Mouse (Mus musculus): Measurements from ENCODE around the gene Hormad1. TPM values are rescaled to one million over a fixed set of nuclear protein-coding genes. Genes with fewer than 3 reads are reported as not detected.

Hormad1 gene
- total and polyA plus RNA-seq, 2 experiments = not detected

GRCm38 (mm10) chr3:95630856-95631255 lies 71.4 kb downstream of the Hormad1 start:
- Histone ChIP-seq H3K36me3 (ENCODE audit: control insufficient read depth, insufficient read depth, low read length) (peaks cover 21% of the 10 kb centered on the region), H3K27ac (replicated peaks; ENCODE audit: insufficient read depth, low read depth, low read length) (no peak overlapping the region), H3K27me3 (ENCODE audit: control insufficient read depth, insufficient read depth, low read length) (no peaks in the 10 kb centered on the region), H3K4me1 (ENCODE audit: control insufficient read depth, insufficient read depth, low read length) (peaks cover 12% of the 10 kb centered on the region), H3K9ac (ENCODE audit: low read depth, low read length) (no peak overlapping the region), H3K4me3 (ENCODE audit: insufficient read depth, low read depth, low read length) (no peak overlapping the region), H3K79me2 (ENCODE audit: control insufficient read depth, insufficient read depth, low read length) (no peaks in the 10 kb centered on the region; the same call in 1 of the 2 replicates)
- 62% methylated on average over 3 of the region's 3 CpGs for WGBS
- DNase-seq (ENCODE audit: extremely low read depth, low read depth, low spot score) = no peak
- TF ChIP-seq POLR2A (IDR thresholded peaks at IDR 0.05; ENCODE audit: extremely low read depth, insufficient read depth, low read length) (no peak), CTCF (IDR thresholded peaks at IDR 0.05; ENCODE audit: low read depth, low read length) (no peak)

GRCm38 (mm10) chr3:95631304-95631703 lies 71.8 kb downstream of the Hormad1 start:
- no peaks in the 10 kb centered on the region; the same call in 1 of the 2 replicates for H3K79me2 ChIP-seq (ENCODE audit: control insufficient read depth, insufficient read depth, low read length)
- no peak overlapping the region for H3K9ac ChIP-seq (ENCODE audit: low read depth, low read length)
- no peak overlapping the region for H3K4me3 ChIP-seq (ENCODE audit: insufficient read depth, low read depth, low read length)
- TF ChIP-seq CTCF (IDR thresholded peaks at IDR 0.05; ENCODE audit: low read depth, low read length) (no peak), POLR2A (IDR thresholded peaks at IDR 0.05; ENCODE audit: extremely low read depth, insufficient read depth, low read length) (no peak)
- peaks cover 21% of the 10 kb centered on the region for H3K36me3 ChIP-seq (ENCODE audit: control insufficient read depth, insufficient read depth, low read length)
- no peaks in the 10 kb centered on the region for H3K27me3 ChIP-seq (ENCODE audit: control insufficient read depth, insufficient read depth, low read length)
- peak overlapping the region; percentile 26; the same call in 1 of the 2 replicates for H3K27ac ChIP-seq (replicated peaks; ENCODE audit: insufficient read depth, low read depth, low read length)
- WGBS = 63% methylated on average over 6 of the region's 6 CpGs
- DNase-seq (ENCODE audit: extremely low read depth, low read depth, low spot score) = no peak
- peaks cover 11% of the 10 kb centered on the region for H3K4me1 ChIP-seq (ENCODE audit: control insufficient read depth, insufficient read depth, low read length)

GRCm38 (mm10) chr3:95632648-95633588 lies 73.4 kb downstream of the Hormad1 start:
- TF ChIP-seq POLR2A (IDR thresholded peaks at IDR 0.05; ENCODE audit: extremely low read depth, insufficient read depth, low read length) (no peak), CTCF (IDR thresholded peaks at IDR 0.05; ENCODE audit: low read depth, low read length) (no peak)
- Histone ChIP-seq H3K9ac (ENCODE audit: low read depth, low read length) (no peak overlapping the region), H3K36me3 (ENCODE audit: control insufficient read depth, insufficient read depth, low read length) (peaks cover 21% of the 10 kb centered on the region), H3K27me3 (ENCODE audit: control insufficient read depth, insufficient read depth, low read length) (no peaks in the 10 kb centered on the region), H3K4me3 (ENCODE audit: insufficient read depth, low read depth, low read length) (no peak overlapping the region), H3K27ac (replicated peaks; ENCODE audit: insufficient read depth, low read depth, low read length) (peak overlapping the region; percentile 9), H3K79me2 (ENCODE audit: control insufficient read depth, insufficient read depth, low read length) (no peaks in the 10 kb centered on the region), H3K4me1 (ENCODE audit: control insufficient read depth, insufficient read depth, low read length) (peaks cover 11% of the 10 kb centered on the region)
- 68% methylated on average over 12 of the region's 12 CpGs for WGBS
- peak; percentile 45 for DNase-seq (ENCODE audit: extremely low read depth, low read depth, low spot score)

GRCm38 (mm10) chr3:95635636-95636035 lies 76.2 kb downstream of the Hormad1 start:
- Histone ChIP-seq H3K4me1 (ENCODE audit: control insufficient read depth, insufficient read depth, low read length) (peaks cover 11% of the 10 kb centered on the region), H3K79me2 (ENCODE audit: control insufficient read depth, insufficient read depth, low read length) (no peaks in the 10 kb centered on the region), H3K36me3 (ENCODE audit: control insufficient read depth, insufficient read depth, low read length) (peaks cover 8% of the 10 kb centered on the region), H3K27ac (replicated peaks; ENCODE audit: insufficient read depth, low read depth, low read length) (peak overlapping the region; percentile 67), H3K4me3 (ENCODE audit: insufficient read depth, low read depth, low read length) (no peak overlapping the region), H3K9ac (ENCODE audit: low read depth, low read length) (peak overlapping the region; percentile 13; the same call in 1 of the 2 replicates), H3K27me3 (ENCODE audit: control insufficient read depth, insufficient read depth, low read length) (no peaks in the 10 kb centered on the region)
- 11% methylated on average over 4 of the region's 4 CpGs for WGBS
- TF ChIP-seq POLR2A (IDR thresholded peaks at IDR 0.05; ENCODE audit: extremely low read depth, insufficient read depth, low read length) (no peak), CTCF (IDR thresholded peaks at IDR 0.05; ENCODE audit: low read depth, low read length) (no peak)
- no peak for DNase-seq (ENCODE audit: extremely low read depth, low read depth, low spot score)

- H3K9ac ChIP-seq (ENCODE audit: low read depth, low read length) = no peak overlapping the region
- H3K79me2 ChIP-seq (ENCODE audit: control insufficient read depth, insufficient read depth, low read length) = no peaks in the 10 kb centered on the region
- peak; percentile 97 for DNase-seq (ENCODE audit: extremely low read depth, low read depth, low spot score)
- H3K27me3 ChIP-seq (ENCODE audit: control insufficient read depth, insufficient read depth, low read length) = no peaks in the 10 kb centered on the region
- TF ChIP-seq CTCF (IDR thresholded peaks at IDR 0.05; ENCODE audit: low read depth, low read length) (no peak; the same call in 1 of the 2 replicates), POLR2A (IDR thresholded peaks at IDR 0.05; ENCODE audit: extremely low read depth, insufficient read depth, low read length) (no peak)
- H3K4me3 ChIP-seq (ENCODE audit: insufficient read depth, low read depth, low read length) = no peak overlapping the region
- H3K36me3 ChIP-seq (ENCODE audit: control insufficient read depth, insufficient read depth, low read length) = peaks cover 6% of the 10 kb centered on the region; the same call in 1 of the 2 replicates
- H3K27ac ChIP-seq (replicated peaks; ENCODE audit: insufficient read depth, low read depth, low read length) = peak overlapping the region; percentile 67
- peaks cover 11% of the 10 kb centered on the region for H3K4me1 ChIP-seq (ENCODE audit: control insufficient read depth, insufficient read depth, low read length)
- 8% methylated on average over 4 of the region's 4 CpGs for WGBS
Measured at GRCm38 (mm10) chr3:95636072-95636471, 76.6 kb downstream of the Hormad1 start.

Other genes with a start within 250 kb of the Hormad1 start
- gene Cers2, start 244.9 kb upstream of the Hormad1 start, total RNA-seq (2014; rRNA removed) = 283 and 284 TPM in 2 replicates
- 266 and 271 TPM in 2 replicates for gene Cers2, start 244.9 kb upstream of the Hormad1 start, polyA plus RNA-seq (2012; rRNA removed)
- gene Setdb1, start 202.5 kb upstream of the Hormad1 start, total RNA-seq (2014; rRNA removed) = 13.3 and 15.7 TPM in 2 replicates
- gene Setdb1, start 202.5 kb upstream of the Hormad1 start, polyA plus RNA-seq (2012; rRNA removed) = 6.3 and 8.6 TPM in 2 replicates
- gene 4930558C23Rik, start 156.8 kb upstream of the Hormad1 start, total RNA-seq (2014; rRNA removed) = not detected in 2 replicates
- not detected in 2 replicates for gene 4930558C23Rik, start 156.8 kb upstream of the Hormad1 start, polyA plus RNA-seq (2012; rRNA removed)
- 23.6 and 24.3 TPM in 2 replicates for gene Arnt, start 125.3 kb upstream of the Hormad1 start, total RNA-seq (2014; rRNA removed)
- 14.2 and 20.8 TPM in 2 replicates for gene Arnt, start 125.3 kb upstream of the Hormad1 start, polyA plus RNA-seq (2012; rRNA removed)
- gene Ctsk, start 60.4 kb upstream of the Hormad1 start, total RNA-seq (2014; rRNA removed) = 0.81 and 1.3 TPM in 2 replicates
- 0.09 and 0.60 TPM in 2 replicates for gene Ctsk, start 60.4 kb upstream of the Hormad1 start, polyA plus RNA-seq (2012; rRNA removed)
- gene Ctss, start 32.9 kb upstream of the Hormad1 start, total RNA-seq (2014; rRNA removed) = 60.6 and 77.4 TPM in 2 replicates
- 9.1 and 13.5 TPM in 2 replicates for gene Ctss, start 32.9 kb upstream of the Hormad1 start, polyA plus RNA-seq (2012; rRNA removed)
- gene Golph3l, start 29.3 kb downstream of the Hormad1 start, total RNA-seq (2014; rRNA removed) = 4.6 and 5.2 TPM in 2 replicates
- gene Golph3l, start 29.3 kb downstream of the Hormad1 start, polyA plus RNA-seq (2012; rRNA removed) = 1.6 and 2.5 TPM in 2 replicates
- gene Ensa, start 65.3 kb downstream of the Hormad1 start, total RNA-seq (2014; rRNA removed) = 23.5 and 25.1 TPM in 2 replicates
- 5.0 and 5.2 TPM in 2 replicates for gene Ensa, start 65.3 kb downstream of the Hormad1 start, polyA plus RNA-seq (2012; rRNA removed)
- 57.5 and 92.2 TPM in 2 replicates for gene Mcl1, start 99.1 kb downstream of the Hormad1 start, total RNA-seq (2014; rRNA removed)
- 38.7 and 39.4 TPM in 2 replicates for gene Mcl1, start 99.1 kb downstream of the Hormad1 start, polyA plus RNA-seq (2012; rRNA removed)
- gene Adamtsl4, start 128.2 kb downstream of the Hormad1 start, total RNA-seq (2014; rRNA removed) = 0.55 and 1.6 TPM in 2 replicates
- 2.5 and 4.7 TPM in 2 replicates for gene Adamtsl4, start 128.2 kb downstream of the Hormad1 start, polyA plus RNA-seq (2012; rRNA removed)
- gene Ecm1, start 179.9 kb downstream of the Hormad1 start, total RNA-seq (2014; rRNA removed) = 48.1 and 87.7 TPM in 2 replicates
- gene Ecm1, start 179.9 kb downstream of the Hormad1 start, polyA plus RNA-seq (2012; rRNA removed) = 354 and 374 TPM in 2 replicates
- gene Tars2, start 200.5 kb downstream of the Hormad1 start, total RNA-seq (2014; rRNA removed) = 18.9 and 22.2 TPM in 2 replicates
- 24.6 and 26.5 TPM in 2 replicates for gene Tars2, start 200.5 kb downstream of the Hormad1 start, polyA plus RNA-seq (2012; rRNA removed)

Measured in liver, adult 2 months (tissue).